Mouse (Mus musculus): ENCODE measurements around the gene Trim9.

The Trim9 gene

DNA sequence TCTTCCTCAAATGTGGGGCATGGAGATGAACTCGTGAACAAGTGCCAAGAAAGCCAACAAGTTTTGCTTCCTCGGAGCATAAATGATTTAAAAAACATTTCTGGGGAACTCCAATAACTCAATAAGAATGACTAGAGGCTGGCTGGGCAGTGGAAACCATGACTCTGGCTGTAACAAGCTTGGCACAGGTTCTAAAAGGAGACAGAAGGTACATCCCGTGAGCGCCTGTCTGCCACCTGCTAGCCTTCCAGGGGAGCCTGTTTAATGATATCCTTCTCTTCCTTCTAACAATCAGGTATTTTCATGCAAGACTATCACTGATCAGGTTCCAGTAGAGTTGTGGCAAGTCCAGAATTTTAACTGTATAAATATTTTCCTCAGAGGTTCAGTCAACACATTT, 134.9 kb downstream of the Trim9 start:
- no peak for DNase-seq (ENCODE audit: low spot score in 2 of 2)

DNA sequence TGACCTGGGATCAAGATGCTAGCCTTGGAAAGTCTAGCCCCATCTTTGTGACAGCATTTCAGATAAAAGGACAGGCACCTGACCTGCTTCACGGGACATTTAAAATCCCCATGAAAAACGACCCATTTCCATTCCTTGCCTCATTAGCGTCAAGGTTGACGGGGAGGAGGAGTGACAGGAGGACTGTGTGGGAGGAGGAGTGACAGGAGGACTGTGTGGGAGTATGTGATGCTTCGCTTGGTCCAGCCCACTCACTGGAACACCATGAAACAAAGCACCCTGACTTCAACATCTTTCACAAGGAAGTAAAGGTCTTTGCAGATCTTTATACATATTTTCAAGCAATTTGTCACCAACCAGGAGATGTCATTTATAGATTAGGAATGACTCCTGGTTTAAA, 139.2 kb downstream of the Trim9 start:
- DNase-seq (ENCODE audit: low spot score in 2 of 2) = no peak

DNA sequence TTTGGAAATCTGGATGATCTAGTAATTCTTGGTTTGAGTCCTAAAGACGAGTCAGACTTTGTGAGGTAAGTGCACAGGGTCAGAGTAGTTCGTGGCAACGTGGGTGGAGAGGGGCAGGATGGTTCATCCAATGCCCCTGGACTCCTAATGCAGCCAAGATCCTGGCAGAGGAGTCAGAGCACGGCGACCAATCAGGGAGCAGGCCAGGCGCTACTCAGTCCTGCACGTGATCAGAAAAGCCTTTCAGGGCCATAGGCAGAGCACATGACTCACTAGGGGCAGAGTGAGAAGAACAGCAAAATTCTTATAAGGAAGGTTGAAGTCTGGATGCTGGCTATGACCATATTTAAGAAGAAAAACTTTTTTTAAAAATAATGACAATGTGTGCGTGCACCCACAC, 143.0 kb downstream of the Trim9 start:
- DNase-seq (ENCODE audit: low spot score in 2 of 2) = no peak

DNA sequence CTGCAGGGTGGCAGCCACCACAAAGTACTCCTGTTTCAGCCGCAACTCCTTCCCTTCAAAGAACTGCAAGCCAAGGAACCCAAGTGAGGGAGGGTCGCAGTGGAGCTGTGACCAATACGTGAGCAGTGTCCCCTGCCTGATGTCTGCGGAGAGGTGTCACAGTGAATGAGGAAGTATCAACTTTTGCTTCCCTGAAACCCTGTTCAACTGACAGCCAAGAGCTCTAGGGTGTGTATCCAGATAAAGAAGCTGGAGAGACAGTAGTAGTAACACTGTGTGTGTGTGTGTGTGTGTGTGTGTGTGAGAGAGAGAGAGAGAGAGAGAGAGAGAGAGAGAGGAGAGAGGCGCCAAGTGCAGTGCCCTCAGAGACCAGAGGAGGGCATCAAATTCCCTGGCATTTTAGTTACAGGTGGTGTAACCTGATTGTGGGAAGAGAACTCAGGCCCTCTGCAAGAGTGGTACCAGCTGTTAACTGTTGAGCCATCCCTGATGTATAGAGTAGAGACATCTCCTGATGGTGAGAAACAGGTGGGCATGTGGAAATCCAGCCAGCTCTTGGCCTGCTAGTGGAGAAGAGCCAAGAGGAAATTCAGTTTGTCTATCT, 145.4 kb downstream of the Trim9 start:
- DNase-seq (ENCODE audit: low spot score in 2 of 2) = no peak

DNA sequence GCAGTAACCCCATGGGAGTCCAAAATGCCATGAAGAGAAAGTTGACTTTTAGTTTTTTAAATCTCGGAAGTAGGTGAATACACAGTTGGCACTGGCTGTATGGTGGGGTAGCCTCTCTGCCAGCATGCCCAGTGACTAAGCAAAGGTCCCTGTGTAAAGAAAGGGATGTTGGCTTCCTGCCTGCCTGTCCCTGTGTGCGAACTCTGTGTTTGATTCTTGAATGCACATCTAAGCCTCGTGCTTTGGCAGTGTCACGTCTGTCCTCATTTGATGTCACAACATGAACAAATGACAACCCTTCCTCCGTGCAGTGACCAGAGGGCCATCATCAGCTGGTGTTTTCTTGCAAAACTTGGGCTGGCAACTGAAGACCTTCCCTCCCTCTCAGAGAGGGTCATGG, 151.1 kb downstream of the Trim9 start:
- DNase-seq (ENCODE audit: low spot score in 2 of 2) = no peak

DNA sequence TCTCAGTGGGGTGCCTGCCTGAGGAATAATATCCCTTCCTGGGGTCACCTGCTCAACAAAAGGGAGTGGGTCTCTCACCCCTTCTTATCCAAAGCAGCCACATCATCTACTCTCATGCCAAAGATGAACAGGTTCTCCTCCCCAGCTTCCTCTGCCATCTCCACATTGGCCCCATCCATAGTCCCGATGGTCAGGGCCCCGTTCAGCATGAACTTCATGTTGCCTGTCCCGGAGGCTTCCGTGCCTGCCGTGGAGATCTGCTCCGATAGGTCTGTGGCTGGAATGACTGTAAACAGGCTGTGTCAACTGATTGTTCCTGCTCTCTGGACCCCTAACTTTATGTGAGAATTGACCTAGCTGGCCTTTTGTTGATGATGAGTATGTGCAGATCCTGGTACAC, 152.0 kb downstream of the Trim9 start:
- DNase-seq (ENCODE audit: low spot score in 2 of 2) = peak in 1 of 2 experiments; percentile 55
